Mouse (Mus musculus) gastrocnemius, adult 8-10 months (tissue): ENCODE results near the gene Trmu. TPM values are rescaled to one million over a fixed set of nuclear protein-coding genes. Genes with fewer than 3 reads are reported as not detected.

Experiments used
- DNase-seq, 2 experiments: peaks; one replicate each; pipeline ENCODE4 v3.0.0; 2022; ENCODE audit warnings: low spot score in 2 of 2
- total RNA-seq, 4 experiments: library from RNA; stranded (reverse); gene quantifications; 2 replicates each; pipeline ENCODE4 v1.2.4; 2022

The Trmu gene
- total RNA-seq, 4 experiments from 2014 or later = 7.7 to 14.1 (median 9.8) TPM

DNA sequence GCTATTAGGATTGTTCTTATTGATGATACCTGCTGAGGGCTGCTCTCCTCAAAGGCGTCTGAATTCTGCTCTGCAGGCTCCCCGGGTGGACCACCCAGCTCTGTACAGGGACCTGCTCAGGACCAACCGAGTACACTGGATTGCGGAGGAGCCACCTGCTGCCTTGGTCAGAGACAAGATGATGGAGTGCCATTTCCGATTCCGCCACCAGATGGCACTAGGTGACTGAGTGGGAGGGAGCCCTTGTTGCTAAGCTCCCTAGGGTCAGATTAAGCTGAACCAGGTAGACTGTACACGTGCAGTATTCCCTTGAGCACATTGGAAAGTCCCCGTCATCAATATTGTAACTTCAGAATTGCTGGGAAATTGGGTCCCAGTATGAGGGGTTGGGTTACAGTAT is 17.2 kb downstream of the Trmu start:
- peak; percentile 46 to 52 for DNase-seq

GRCm38 (mm10) chr15:85897113-85897512 is 18.0 kb downstream of the Trmu start:
- no peak for DNase-seq

GRCm38 (mm10) chr15:85899396-85899795 is 20.3 kb downstream of the Trmu start:
- no peak for DNase-seq

- DNase-seq = no peak
These were observed 21.2 kb downstream of the Trmu start for GRCm38 (mm10) chr15:85900318-85900717.

DNA sequence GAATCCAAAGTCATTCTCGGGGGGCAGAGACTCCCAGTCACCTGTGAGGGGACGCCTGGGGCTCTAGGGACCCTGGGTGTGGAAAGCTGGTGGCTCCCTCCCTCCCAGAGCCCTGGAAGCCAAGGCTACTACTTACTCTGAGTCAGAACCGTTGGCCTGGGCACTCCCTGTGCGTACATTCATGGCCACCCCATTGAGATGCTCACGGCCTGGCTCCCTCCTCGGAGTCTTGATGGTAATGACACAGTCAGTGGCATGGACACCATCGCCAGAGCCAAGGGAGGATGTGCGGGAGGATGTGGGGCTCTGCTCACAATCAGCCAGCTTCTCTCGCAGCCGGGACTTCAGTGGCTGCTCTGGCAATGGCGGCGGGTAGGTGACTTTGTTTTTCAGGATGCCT is 21.7 kb downstream of the Trmu start:
- no peak for DNase-seq

- no peak for DNase-seq
These were observed 23.4 kb downstream of the Trmu start for GRCm38 (mm10) chr15:85902505-85902904.

- no peak for DNase-seq
These were observed 24.7 kb downstream of the Trmu start for GRCm38 (mm10) chr15:85903826-85904225.

GRCm38 (mm10) chr15:85908660-85909491 is 29.8 kb downstream of the Trmu start:
- DNase-seq = no peak

DNA sequence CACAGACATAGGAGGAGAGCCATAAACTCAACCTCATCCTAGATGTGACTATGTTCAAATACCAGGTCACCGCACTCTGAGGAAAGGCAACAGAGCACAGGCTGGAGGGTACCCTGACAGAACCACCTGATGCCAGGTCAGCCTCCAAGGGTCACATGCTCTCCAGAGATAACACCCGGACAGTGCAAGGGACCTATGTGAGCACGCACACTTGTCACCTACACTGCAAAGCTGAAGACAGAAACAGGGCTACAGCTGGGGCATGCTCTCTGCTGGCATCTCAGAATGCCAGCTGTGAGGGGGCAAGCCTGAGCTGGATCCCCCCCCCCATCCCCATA is 30.3 kb downstream of the Trmu start:
- DNase-seq = no peak

DNA sequence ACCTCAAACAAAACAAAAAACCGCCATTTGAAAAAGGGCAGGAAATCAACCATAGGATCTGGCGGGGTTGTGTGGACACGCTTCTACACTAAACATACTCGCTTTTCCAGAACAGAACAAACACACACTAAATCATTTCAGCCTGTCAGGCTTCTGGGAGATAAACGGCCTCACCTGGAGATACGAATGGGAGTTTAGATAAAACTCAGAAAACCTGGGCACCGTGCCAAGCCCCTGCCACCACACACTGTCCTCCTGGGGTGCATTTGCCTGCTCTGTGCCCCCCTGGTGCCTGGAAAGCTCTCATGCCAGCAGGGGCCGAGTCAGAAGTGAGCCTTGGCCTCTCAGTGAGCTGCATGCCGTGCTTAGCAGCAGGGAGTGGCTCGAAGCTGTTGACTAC is 30.8 kb downstream of the Trmu start:
- DNase-seq = no peak

- no peak for DNase-seq
These were observed 34.5 kb downstream of the Trmu start for GRCm38 (mm10) chr15:85913605-85914004.

- no peak for DNase-seq
These were observed 40.2 kb downstream of the Trmu start for GRCm38 (mm10) chr15:85919191-85919891.

DNA sequence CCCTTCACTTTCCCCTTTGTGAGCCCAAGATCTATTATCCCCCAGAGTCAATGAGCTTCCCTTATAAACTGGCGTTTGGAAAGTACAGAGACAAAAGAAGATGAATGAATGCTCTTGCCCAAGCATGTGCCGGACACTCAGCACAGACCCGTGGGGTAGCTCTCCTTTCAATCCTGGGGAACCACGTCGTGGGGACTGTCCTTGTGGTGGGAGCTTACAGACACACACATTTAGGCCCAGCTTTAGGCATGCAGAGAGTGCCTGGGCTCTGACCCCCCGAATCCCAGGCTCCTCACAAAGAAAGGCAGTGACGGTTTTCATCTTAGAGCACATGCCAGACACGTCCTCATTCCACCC is 40.8 kb downstream of the Trmu start:
- DNase-seq = no peak

GRCm38 (mm10) chr15:85921855-85922254 is 42.7 kb downstream of the Trmu start:
- no peak for DNase-seq

DNA sequence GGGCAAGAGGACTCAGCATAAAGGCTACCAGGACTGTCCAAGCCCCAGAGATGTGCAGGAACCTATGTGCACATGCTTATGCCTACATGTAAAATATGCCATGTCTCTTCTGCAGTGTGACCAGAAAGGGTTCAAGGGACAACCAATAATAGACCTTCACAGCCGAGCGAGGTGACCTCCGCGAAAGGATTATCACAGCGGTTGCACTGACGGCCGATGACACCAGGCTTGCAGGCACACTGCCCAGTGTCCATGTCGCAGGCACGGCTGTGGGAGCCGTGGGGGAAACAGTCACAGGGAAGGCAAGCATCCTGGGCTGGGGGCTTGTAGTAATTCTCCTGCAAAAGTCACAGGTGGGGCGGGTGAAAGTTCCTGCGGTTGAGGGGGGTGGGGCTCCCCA is 49.0 kb downstream of the Trmu start:
- no peak for DNase-seq

DNA sequence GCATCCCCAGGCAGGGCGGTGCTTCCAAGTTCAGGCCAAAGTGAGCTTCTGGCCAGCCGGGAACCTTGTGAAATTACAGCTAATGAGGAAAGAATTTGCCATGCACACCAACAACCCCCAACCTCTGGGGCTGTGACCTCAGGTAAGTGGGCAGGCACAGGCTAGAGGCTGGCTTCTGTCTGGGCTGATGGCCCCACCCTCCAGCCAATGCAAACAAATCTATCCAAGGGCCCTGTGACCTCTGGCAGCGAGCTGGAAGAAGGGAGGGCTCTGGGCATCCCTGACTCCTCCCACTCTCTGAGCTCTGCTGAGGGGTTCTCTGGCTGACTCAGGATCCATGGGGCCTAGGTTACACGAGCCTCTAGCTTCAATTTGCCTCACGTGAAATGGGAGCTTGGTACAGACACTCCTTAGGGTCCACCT is 56.5 kb downstream of the Trmu start:
- no peak for DNase-seq

Other genes with a start within 250 kb of the Trmu start
- 10 to 100 TPM; 10.5 to 19.6 (median 14.7) TPM for gene Ppara, start 144.3 kb upstream of the Trmu start, total RNA-seq
- 10 to 100 TPM; 52.8 to 58.2 (median 55.1) TPM for gene Cdpf1, start 67.6 kb upstream of the Trmu start, total RNA-seq
- 1 to 10 TPM in 1 of 4 experiments, under 1 TPM in 3; 0.24 to 1.0 (median 0.57) TPM for gene Pkdrej, start 57.6 kb upstream of the Trmu start, total RNA-seq
- 1 to 10 TPM; 3.7 to 6.7 (median 4.4) TPM for gene Ttc38, start 47.0 kb upstream of the Trmu start, total RNA-seq
- under 1 TPM in 1 of 4 experiments, not detected in 3; 0.13 TPM for gene Gtse1, start 19.6 kb upstream of the Trmu start, total RNA-seq
- gene Celsr1, start 154.5 kb downstream of the Trmu start, total RNA-seq = under 1 TPM; 0.02 to 0.36 (median 0.10) TPM
- gene Gramd4, start 178.4 kb downstream of the Trmu start, total RNA-seq = 1 to 10 TPM; 5.8 to 9.2 (median 8.1) TPM